Mouse (Mus musculus): ENCODE measurements around the gene Pax8. TPM values are rescaled to one million over a fixed set of nuclear protein-coding genes. Genes with fewer than 3 reads are reported as not detected.

Pax8 gene
- total and polyA plus RNA-seq, 2 experiments from 2014 or later = 0.18 TPM; not detected in 1

GRCm38 (mm10) chr2:24500921-24501320 lies 25.5 kb upstream of the Pax8 start:
- DNase-seq = no peak
- H3K27me3 ChIP-seq (ENCODE audit: insufficient read depth, low read length) = no peaks in the 10 kb centered on the region
- no peaks in the 10 kb centered on the region for H3K9me3 ChIP-seq (ENCODE audit: low read length)
- H3K4me1 ChIP-seq (ENCODE audit: insufficient read depth) = no peaks in the 10 kb centered on the region
- ATAC-seq = no peak
- H3K4me3 ChIP-seq (ENCODE audit: low read depth, low read length) = no peak overlapping the region
- no peak overlapping the region for H3K9ac ChIP-seq
- TF ChIP-seq CTCF (IDR thresholded peaks at IDR 0.05; ENCODE audit: low read depth) = no peak
- H3K27ac ChIP-seq (ENCODE audit: low read depth, low read length) = no peak overlapping the region
- 89% methylated on average over 2 of the region's 2 CpGs for WGBS
- no peaks in the 10 kb centered on the region for H3K36me3 ChIP-seq (ENCODE audit: insufficient read depth)
- H3K4me2 ChIP-seq (ENCODE audit: low read depth) = no peak overlapping the region

GRCm38 (mm10) chr2:24490564-24490963 lies 15.2 kb upstream of the Pax8 start:
- ATAC-seq (no peak), DNase-seq (no peak)
- Histone ChIP-seq H3K4me3 (ENCODE audit: low read depth, low read length) (no peak overlapping the region), H3K4me1 (ENCODE audit: insufficient read depth) (no peaks in the 10 kb centered on the region), H3K4me2 (ENCODE audit: low read depth) (no peak overlapping the region), H3K36me3 (ENCODE audit: insufficient read depth) (no peaks in the 10 kb centered on the region), H3K27me3 (ENCODE audit: insufficient read depth, low read length) (no peaks in the 10 kb centered on the region), H3K27ac (ENCODE audit: low read depth, low read length) (no peak overlapping the region), H3K9me3 (ENCODE audit: low read length) (no peaks in the 10 kb centered on the region), H3K9ac (no peak overlapping the region)
- WGBS = 50% methylated on average over 6 of the region's 6 CpGs
- peak; percentile 56 for TF ChIP-seq CTCF (IDR thresholded peaks at IDR 0.05; ENCODE audit: low read depth)

DNA sequence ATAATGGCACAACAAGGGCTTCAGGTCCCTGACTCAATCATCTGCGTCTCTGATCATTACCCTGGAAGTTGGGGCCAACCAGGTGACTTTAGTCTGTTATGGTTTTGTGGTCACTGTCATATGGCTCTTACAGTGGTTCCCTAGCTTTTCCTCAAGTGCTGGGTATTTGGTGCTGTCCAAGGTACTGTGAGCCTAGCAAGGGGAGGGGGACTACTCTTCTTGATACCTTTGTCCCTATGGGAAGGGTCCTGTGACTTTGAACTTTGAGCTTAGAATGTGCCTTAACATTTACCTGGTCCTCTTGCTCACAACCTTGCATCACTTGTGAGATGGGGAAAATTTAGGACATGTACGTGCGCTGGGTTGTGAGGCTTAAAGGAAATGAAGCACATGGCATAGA lies 13.3 kb upstream of the Pax8 start:
- H3K9me3 ChIP-seq (ENCODE audit: low read length) = no peaks in the 10 kb centered on the region

GRCm38 (mm10) chr2:24487056-24487825 lies 11.8 kb upstream of the Pax8 start:
- Histone ChIP-seq H3K36me3 (ENCODE audit: insufficient read depth) (no peaks in the 10 kb centered on the region), H3K27me3 (ENCODE audit: insufficient read depth, low read length) (no peaks in the 10 kb centered on the region), H3K4me3 (ENCODE audit: low read depth, low read length) (no peak overlapping the region), H3K9me3 (ENCODE audit: low read length) (no peaks in the 10 kb centered on the region), H3K4me1 (ENCODE audit: insufficient read depth) (no peaks in the 10 kb centered on the region), H3K9ac (no peak overlapping the region), H3K27ac (ENCODE audit: low read depth, low read length) (no peak overlapping the region), H3K4me2 (ENCODE audit: low read depth) (no peak overlapping the region)
- DNase-seq (no peak), ATAC-seq (no peak)
- no peak for TF ChIP-seq CTCF (IDR thresholded peaks at IDR 0.05; ENCODE audit: low read depth)
- 68% methylated on average over 4 of the region's 4 CpGs for WGBS

More for the DNA sequence above, 13.3 kb upstream of the Pax8 start:
- Histone ChIP-seq H3K4me1 (ENCODE audit: insufficient read depth) (no peaks in the 10 kb centered on the region), H3K4me3 (ENCODE audit: low read depth, low read length) (no peak overlapping the region), H3K4me2 (ENCODE audit: low read depth) (no peak overlapping the region), H3K27me3 (ENCODE audit: insufficient read depth, low read length) (no peaks in the 10 kb centered on the region), H3K27ac (ENCODE audit: low read depth, low read length) (no peak overlapping the region), H3K9ac (no peak overlapping the region), H3K36me3 (ENCODE audit: insufficient read depth) (no peaks in the 10 kb centered on the region)
- DNase-seq (no peak), ATAC-seq (no peak)
- WGBS = 77% methylated on average over 3 of the region's 3 CpGs
- no peak for TF ChIP-seq CTCF (IDR thresholded peaks at IDR 0.05; ENCODE audit: low read depth)

DNA sequence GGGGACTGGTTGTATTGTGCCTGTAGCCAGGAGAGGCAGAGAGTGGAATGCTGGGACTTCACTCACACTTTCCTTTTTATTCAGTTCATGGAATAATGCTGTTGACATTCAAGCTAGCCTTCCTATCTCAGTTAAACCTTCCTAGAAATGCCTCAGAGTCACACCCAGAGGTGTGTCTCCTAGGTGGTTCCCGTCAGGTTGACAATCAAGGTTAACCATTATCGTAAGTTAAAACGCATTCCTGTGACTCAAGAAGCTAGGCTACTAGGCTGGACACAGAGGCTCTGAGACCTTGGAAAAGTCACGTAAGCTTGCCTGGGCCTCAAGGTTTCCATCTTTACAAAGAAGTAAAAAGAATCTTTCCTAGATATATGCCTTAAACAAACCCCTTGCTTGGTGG lies 10.0 kb upstream of the Pax8 start:
- H3K27me3 ChIP-seq (ENCODE audit: insufficient read depth, low read length) = no peaks in the 10 kb centered on the region
- no peaks in the 10 kb centered on the region for H3K36me3 ChIP-seq (ENCODE audit: insufficient read depth)
- DNase-seq (no peak), ATAC-seq (no peak)
- no peaks in the 10 kb centered on the region for H3K9me3 ChIP-seq (ENCODE audit: low read length)
- H3K9ac ChIP-seq = no peak overlapping the region
- 96% methylated on average over 4 of the region's 4 CpGs for WGBS
- TF ChIP-seq CTCF (IDR thresholded peaks at IDR 0.05; ENCODE audit: low read depth) = no peak
- H3K4me1 ChIP-seq (ENCODE audit: insufficient read depth) = no peaks in the 10 kb centered on the region
- no peak overlapping the region for H3K27ac ChIP-seq (ENCODE audit: low read depth, low read length)
- H3K4me2 ChIP-seq (ENCODE audit: low read depth) = no peak overlapping the region
- no peak overlapping the region for H3K4me3 ChIP-seq (ENCODE audit: low read depth, low read length)

- H3K4me2 ChIP-seq (ENCODE audit: low read depth) = no peak overlapping the region
- 65% methylated on average over 2 of the region's 2 CpGs for WGBS
- no peak for TF ChIP-seq CTCF (IDR thresholded peaks at IDR 0.05; ENCODE audit: low read depth)
- H3K36me3 ChIP-seq (ENCODE audit: insufficient read depth) = no peaks in the 10 kb centered on the region
- no peak overlapping the region for H3K9ac ChIP-seq
- H3K4me3 ChIP-seq (ENCODE audit: low read depth, low read length) = no peak overlapping the region
- ATAC-seq (no peak), DNase-seq (no peak)
- H3K27me3 ChIP-seq (ENCODE audit: insufficient read depth, low read length) = peaks cover 24% of the 10 kb centered on the region
- no peaks in the 10 kb centered on the region for H3K4me1 ChIP-seq (ENCODE audit: insufficient read depth)
- H3K9me3 ChIP-seq (ENCODE audit: low read length) = no peaks in the 10 kb centered on the region
- no peak overlapping the region for H3K27ac ChIP-seq (ENCODE audit: low read depth, low read length)
These were observed 4.5 kb upstream of the Pax8 start for GRCm38 (mm10) chr2:24479906-24480305.

GRCm38 (mm10) chr2:24479151-24479550 lies 3.8 kb upstream of the Pax8 start:
- DNase-seq = no peak

More at GRCm38 (mm10) chr2:24479151-24479550, 3.8 kb upstream of the Pax8 start:
- Histone ChIP-seq H3K4me3 (ENCODE audit: low read depth, low read length) (no peak overlapping the region), H3K27me3 (ENCODE audit: insufficient read depth, low read length) (peaks cover 32% of the 10 kb centered on the region), H3K9ac (no peak overlapping the region), H3K4me2 (ENCODE audit: low read depth) (no peak overlapping the region), H3K36me3 (ENCODE audit: insufficient read depth) (no peaks in the 10 kb centered on the region), H3K9me3 (ENCODE audit: low read length) (no peaks in the 10 kb centered on the region), H3K4me1 (ENCODE audit: insufficient read depth) (no peaks in the 10 kb centered on the region), H3K27ac (ENCODE audit: low read depth, low read length) (no peak overlapping the region)
- WGBS = 3% methylated on average over 1 of the region's 1 CpGs
- TF ChIP-seq CTCF (IDR thresholded peaks at IDR 0.05; ENCODE audit: low read depth) = no peak
- ATAC-seq = no peak

Measured in forebrain, postnatal 0 days (tissue).